Mouse (Mus musculus): ENCODE results near the gene Clec2d.

- TF ChIP-seq POLR2A (IDR thresholded peaks at IDR 0.05; ENCODE audit: extremely low read depth, insufficient read depth, low read length) = no peak
- no peak for TF ChIP-seq CTCF (IDR thresholded peaks at IDR 0.05; ENCODE audit: low read depth, low read length)
These were observed 53.5 kb downstream of the Clec2d start for GRCm38 (mm10) chr6:129233955-129234369.

Data from liver, adult 2 months (tissue).